In the genomic region with DNA sequence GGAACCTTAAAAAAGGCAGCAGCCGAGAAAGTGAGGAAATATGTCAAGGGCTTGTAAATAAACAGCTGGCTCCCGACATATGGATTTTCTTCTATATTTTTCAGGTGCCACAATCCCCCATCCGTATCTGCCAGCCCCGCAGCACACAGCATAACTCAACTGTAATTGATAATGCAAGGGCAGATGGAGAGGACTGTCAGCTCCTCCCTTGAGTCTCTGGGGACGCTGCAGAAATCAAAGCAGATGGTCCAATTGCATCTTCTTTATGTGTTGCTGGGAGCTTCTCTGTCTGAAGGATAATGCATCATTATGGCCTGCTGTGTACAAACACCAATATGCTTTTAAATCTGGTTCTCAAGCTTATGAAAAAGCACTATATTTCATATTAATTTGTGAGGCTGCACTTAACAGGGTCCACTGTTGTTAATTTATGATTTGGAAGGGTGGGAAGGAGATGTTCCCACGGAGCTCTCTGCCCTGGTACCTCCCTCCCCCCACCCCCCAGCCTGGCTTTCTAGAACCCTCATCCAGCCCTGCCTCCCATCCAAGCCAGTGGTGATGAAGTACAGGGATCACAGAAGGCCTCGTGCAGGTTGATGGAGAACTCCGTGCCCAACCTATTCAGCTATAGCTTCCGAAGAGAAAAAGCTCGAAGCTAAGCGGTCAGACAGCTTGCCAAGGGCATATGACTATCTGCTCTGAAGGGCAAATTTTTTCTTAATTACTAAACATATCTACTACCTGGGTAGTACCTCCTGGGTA, we compare ENCODE assay signal across 19 mouse cellular contexts.
DNase-seq lines count a peak whose midpoint lies in the region; ATAC-seq and TF ChIP-seq lines count a peak whose summit lies in the region.
"Had no signal": no experiment of that assay in that cellular context is flagged by ENCODE, and none has a peak within 500 bp of the region (broad histone marks: within the 10 kb centered on the region; RNA-seq: fewer than 3 reads in every experiment).

No protein-coding gene starts in this region.

- 76% methylated on average over 11 of the region's 11 CpGs for WGBS in forebrain, embryonic 12.5 days
- 90% methylated on average over 11 of the region's 11 CpGs for WGBS in forebrain, embryonic 10.5 days

- no peaks in the 10 kb centered on the region for H3K36me3 ChIP-seq in forebrain, embryonic 12.5 days (replicated peaks)
- H3K36me3 ChIP-seq in forebrain, embryonic 10.5 days (replicated peaks), result no peaks in the 10 kb centered on the region
- no peaks in the 10 kb centered on the region for H3K36me3 ChIP-seq in testis, adult 2 months (ENCODE audit: control insufficient read depth, insufficient read depth, low read length)
- H3K36me3 ChIP-seq: G1E; heart, embryonic 13.5 days had no signal

- no peaks in the 10 kb centered on the region for H3K4me1 ChIP-seq in forebrain, embryonic 12.5 days
- H3K4me1 ChIP-seq in forebrain, embryonic 10.5 days, result no peaks in the 10 kb centered on the region
- H3K4me1 ChIP-seq in testis, adult 2 months (ENCODE audit: control insufficient read depth, insufficient read depth, low read length), result no peaks in the 10 kb centered on the region

- H3K4me3 ChIP-seq in forebrain, embryonic 12.5 days (replicated peaks), result no peak overlapping the region
- no peak overlapping the region for H3K4me3 ChIP-seq in forebrain, embryonic 10.5 days
- peak overlapping the region; percentile 54 for H3K4me3 ChIP-seq in testis, adult 2 months (ENCODE audit: control insufficient read depth, low read depth, low read length)
- H3K4me3 ChIP-seq: erythroblast, embryonic 14.5 days; heart, embryonic 13.5 days had no signal

- DNase-seq in forebrain, embryonic 10.5 days (ENCODE audit: extremely low spot score, low spot score), result no peak
- no peak for DNase-seq in testis, postnatal 10 days (ENCODE audit: low spot score)
- DNase-seq in mesoderm, embryonic 11.5 days (ENCODE audit: low read depth, low spot score), result peak; percentile 49
- no peak for DNase-seq in kidney, postnatal 10 days
- DNase-seq in kidney, adult 9 months, result no peak
- DNase-seq in spleen, postnatal 10 days (ENCODE audit: low spot score in 2 of 2), result no peak
- DNase-seq: B cell, adult 2 months; cerebellum, postnatal 36 days; gastrocnemius, postnatal 14 days; lung, postnatal 4 days; spleen, adult 18-20 months; thymus, adult 18-20 months had no signal

- no peaks in the 10 kb centered on the region for H3K27me3 ChIP-seq in forebrain, embryonic 12.5 days
- no peaks in the 10 kb centered on the region for H3K27me3 ChIP-seq in forebrain, embryonic 10.5 days (ENCODE audit: poor library complexity, severe bottlenecking)
- H3K27me3 ChIP-seq in testis, adult 2 months (ENCODE audit: control insufficient read depth, insufficient read depth, low read length), result no peaks in the 10 kb centered on the region
- H3K27me3 ChIP-seq: heart, embryonic 13.5 days had no signal

- ATAC-seq in forebrain, embryonic 12.5 days (ENCODE audit: low FRiP score), result peak; percentile 51; the same call in 1 of the 2 replicates
- ATAC-seq: inflammation-experienced regulatory T-cells, adult 6 months had no signal

- TF ChIP-seq POLR2A in testis, adult 2 months (IDR thresholded peaks at IDR 0.05; ENCODE audit: control insufficient read depth, low read depth, low read length), result no peak

- H3K4me2 ChIP-seq in forebrain, embryonic 12.5 days, result no peak overlapping the region
- H3K4me2 ChIP-seq: heart, embryonic 13.5 days had no signal

- TF ChIP-seq CTCF in testis, adult 2 months (IDR thresholded peaks at IDR 0.05; ENCODE audit: control insufficient read depth, insufficient read depth, insufficient replicate concordance, low read depth, low read length), result no peak

- no peak overlapping the region for H3K27ac ChIP-seq in forebrain, embryonic 12.5 days
- H3K27ac ChIP-seq in forebrain, embryonic 10.5 days, result no peak overlapping the region
- no peak overlapping the region for H3K27ac ChIP-seq in testis, adult 2 months (ENCODE audit: control insufficient read depth, insufficient read depth, low read depth, low read length)
- H3K27ac ChIP-seq: heart, embryonic 13.5 days; liver, embryonic 14.5 days had no signal

- no peaks in the 10 kb centered on the region for H3K9me3 ChIP-seq in forebrain, embryonic 12.5 days
- H3K9me3 ChIP-seq in forebrain, embryonic 10.5 days, result no peaks in the 10 kb centered on the region
- H3K9me3 ChIP-seq: heart, embryonic 13.5 days had no signal

- H3K9ac ChIP-seq in forebrain, embryonic 12.5 days, result no peak overlapping the region
- H3K9ac ChIP-seq: heart, embryonic 13.5 days; liver, embryonic 14.5 days had no signal
